Mouse (Mus musculus) induced T-regulatory cell, adult 2 months (primary cell): ENCODE measurements around the gene Fgfr2.
A peak's percentile ranks its signal among the peaks of the same experiment; 100 is the strongest.

Experiments used
- DNase-seq: peaks from one replicate; pipeline ENCODE4 v3.0.0-alpha.2; 2012; ENCODE audit warnings: low read depth

Gene Fgfr2

GRCm38 (mm10) chr7:130834958-130835861 lies 2287.9 kb downstream of the Fgfr2 start:
- no peak for DNase-seq

- peak; percentile 93 for DNase-seq
Observed at GRCm38 (mm10) chr7:130834299-130834698, 2288.9 kb downstream of the Fgfr2 start.

- DNase-seq = no peak
Observed at GRCm38 (mm10) chr7:130831586-130831985, 2291.6 kb downstream of the Fgfr2 start.

- peak; percentile 61 for DNase-seq
Observed at GRCm38 (mm10) chr7:130828475-130828874, 2294.7 kb downstream of the Fgfr2 start.

GRCm38 (mm10) chr7:130827844-130828403 lies 2295.2 kb downstream of the Fgfr2 start:
- peak; percentile 77 for DNase-seq

DNA sequence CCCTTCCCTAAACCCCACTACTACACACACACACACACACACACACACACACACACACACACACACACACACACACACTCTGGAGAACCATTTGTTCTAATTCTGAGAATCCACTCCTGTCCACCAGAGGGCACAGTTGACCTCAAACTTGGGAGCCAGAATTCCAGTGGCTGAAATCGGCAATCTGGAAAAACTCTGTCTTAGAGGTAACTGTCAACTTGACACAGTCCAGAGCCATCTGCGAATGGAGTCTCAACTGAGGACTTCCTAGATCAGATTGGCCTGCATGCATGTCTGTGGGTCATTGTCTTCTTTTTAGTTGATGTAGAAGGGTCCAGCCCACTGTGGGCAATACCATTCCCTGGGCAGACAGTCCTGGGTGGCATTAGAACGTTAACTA lies 2295.7 kb downstream of the Fgfr2 start:
- DNase-seq = no peak

DNA sequence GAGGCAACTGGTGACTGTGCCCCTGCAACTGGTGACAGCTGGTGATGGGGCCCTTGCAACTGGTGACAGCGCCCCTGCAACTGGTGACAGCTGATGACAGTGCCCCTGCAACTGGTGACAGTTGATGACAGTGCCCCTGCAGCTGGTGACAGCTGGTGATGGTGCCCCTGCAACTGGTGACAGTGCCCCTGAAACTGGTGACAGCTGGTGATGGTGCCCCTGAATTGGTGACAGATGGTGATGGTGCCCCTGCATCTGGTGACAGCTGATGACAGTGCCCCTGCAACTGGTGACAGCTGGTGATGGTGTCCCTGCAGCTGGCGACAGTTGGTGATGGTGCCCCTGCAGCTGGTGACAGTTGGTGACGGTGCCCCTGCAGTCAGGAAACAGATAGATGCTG lies 2296.8 kb downstream of the Fgfr2 start:
- no peak for DNase-seq

DNA sequence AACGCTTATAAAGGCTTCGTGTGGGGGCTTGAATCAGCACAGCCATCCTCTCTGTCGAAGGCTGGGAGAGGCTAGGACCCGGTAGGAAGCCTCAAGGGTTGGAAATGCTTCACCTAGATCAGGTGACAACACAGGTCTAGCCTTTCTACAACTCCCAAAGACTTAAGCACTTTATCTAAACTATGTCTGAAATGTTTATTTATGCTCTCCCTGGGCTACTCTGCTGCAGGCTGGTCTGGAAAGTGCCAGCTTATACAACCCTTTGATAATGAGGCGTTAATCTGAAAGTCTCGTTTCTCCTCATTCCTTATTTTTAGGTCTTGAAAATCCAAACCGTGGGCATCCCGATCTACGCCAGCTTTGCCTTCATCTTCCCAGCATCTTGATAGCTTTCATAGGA lies 2299.2 kb downstream of the Fgfr2 start:
- DNase-seq = no peak

DNA sequence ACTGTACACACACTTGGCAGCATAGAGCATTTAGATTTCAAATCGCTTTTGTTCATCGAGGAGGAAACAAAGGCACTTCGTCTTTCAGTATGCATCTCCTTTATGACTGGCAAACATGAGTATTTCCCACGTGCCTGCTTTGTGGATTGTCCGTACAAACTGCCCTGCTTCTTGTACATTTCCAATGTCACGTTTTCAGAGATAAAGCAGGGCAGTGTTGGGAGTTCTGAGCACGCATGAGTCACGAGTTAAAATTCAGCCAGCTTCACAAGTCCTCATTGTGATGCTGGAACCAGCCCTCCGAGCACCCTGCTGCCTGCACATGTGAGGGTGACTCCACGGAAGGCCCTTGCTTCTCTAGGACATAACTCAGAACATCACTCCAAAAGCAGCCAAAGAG lies 2303.5 kb downstream of the Fgfr2 start:
- no peak for DNase-seq

GRCm38 (mm10) chr7:130818813-130819212 lies 2304.3 kb downstream of the Fgfr2 start:
- peak; percentile 55 for DNase-seq

DNA sequence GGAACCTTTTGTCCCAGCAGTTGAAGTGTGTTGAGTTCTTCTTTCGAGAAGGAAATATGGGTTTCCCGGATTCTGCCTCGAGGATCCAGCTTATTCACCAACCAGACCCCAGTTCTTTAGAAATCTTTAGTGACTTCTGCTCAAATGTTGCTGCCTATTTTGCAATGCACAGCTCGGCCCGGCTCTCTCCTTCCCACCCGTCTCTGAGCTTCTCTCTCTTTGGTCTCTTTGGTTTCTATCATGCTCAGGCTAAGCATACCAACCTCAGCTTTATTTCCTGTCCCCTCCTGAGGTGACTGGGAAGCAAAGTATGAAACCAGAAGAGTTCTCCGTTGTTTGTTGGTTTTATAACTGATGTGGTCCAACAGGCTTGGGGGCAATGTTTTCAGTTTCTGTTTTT lies 2306.9 kb downstream of the Fgfr2 start:
- DNase-seq = peak; percentile 27

- DNase-seq = no peak
Observed at GRCm38 (mm10) chr7:130815601-130816000, 2307.5 kb downstream of the Fgfr2 start.

GRCm38 (mm10) chr7:130812407-130812806 lies 2310.7 kb downstream of the Fgfr2 start:
- DNase-seq = peak; percentile 57

GRCm38 (mm10) chr7:130810238-130810637 lies 2312.9 kb downstream of the Fgfr2 start:
- no peak for DNase-seq

DNA sequence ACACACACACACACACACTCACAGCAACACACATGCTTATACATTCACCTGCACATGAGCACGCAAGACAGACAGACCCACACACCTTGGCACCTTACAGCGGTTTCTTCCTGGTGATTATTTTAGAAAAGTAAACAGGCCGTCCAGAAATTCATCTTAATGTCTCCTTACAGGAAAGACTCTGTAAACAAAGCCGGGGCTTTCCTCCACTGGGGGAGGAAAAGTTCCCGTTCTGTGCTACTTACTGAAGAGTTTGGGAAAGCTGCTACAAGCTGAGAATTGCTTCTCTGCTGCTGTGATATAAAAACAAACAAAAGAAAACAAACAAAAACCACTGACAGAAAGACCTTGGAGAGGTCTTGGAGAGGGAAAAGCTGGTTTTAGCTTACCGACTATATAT lies 2314.5 kb downstream of the Fgfr2 start:
- DNase-seq = no peak

GRCm38 (mm10) chr7:130807749-130808148 lies 2315.4 kb downstream of the Fgfr2 start:
- DNase-seq = no peak

DNA sequence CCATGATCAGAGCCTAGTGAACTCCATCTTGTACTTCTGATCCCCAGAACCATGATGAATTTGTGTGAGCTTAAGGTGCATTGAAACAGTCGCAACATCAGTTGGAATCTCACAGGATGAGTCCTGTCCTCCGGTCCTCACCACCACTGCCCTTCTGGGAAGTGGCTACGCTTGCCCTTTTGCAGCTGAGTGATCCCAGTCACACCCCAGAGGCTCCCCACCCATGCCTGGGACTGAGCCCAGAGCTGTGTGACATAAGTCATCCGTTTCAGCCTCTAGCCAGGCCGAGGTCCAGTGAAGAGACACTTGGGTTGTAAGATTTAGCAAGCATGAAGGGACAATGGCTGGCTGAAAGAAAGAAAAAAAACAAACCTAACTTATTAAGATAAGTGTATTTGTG lies 2318.2 kb downstream of the Fgfr2 start:
- no peak for DNase-seq

- DNase-seq = no peak
Observed at GRCm38 (mm10) chr7:130803251-130803825, 2319.8 kb downstream of the Fgfr2 start.

GRCm38 (mm10) chr7:130801811-130802210 lies 2321.3 kb downstream of the Fgfr2 start:
- peak; percentile 59 for DNase-seq

DNA sequence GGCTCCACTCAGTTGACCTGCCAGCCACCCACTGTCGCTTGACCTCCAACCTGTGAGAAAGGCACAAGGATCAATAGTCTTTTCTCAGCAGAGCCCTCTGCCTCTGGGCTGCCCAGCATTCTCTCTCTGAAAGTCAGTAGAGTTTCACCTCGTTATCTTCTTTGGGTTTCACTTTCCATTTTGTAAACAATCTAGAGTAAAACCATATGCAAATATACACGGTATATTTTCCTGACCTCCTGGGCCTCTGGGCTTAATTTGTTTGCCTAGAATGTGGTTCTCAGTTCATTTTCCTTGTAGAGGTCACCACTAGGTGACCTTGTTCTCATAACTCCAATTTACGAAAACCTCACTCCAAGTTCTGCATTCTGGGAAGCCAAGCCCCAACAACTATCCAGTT lies 2322.5 kb downstream of the Fgfr2 start:
- DNase-seq = peak; percentile 64

DNA sequence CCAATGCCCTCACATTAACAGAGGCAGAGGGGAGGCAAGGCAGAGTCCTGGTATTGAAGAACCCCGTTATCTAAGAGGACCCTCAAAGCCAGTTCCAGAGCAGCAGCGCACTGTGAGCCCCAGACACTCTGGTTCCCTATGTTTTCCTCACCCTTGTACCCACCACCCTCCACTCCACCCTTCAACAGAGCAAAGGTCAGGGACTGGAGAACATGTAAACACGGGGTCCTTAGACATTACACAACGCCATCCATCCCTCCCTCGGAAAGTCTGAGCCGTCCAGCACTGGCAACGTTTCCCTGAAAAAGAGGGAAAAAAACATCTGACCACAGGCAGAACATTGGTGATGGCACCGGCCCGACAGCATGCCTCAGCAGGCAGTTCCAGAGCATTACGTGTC lies 2323.7 kb downstream of the Fgfr2 start:
- no peak for DNase-seq

DNA sequence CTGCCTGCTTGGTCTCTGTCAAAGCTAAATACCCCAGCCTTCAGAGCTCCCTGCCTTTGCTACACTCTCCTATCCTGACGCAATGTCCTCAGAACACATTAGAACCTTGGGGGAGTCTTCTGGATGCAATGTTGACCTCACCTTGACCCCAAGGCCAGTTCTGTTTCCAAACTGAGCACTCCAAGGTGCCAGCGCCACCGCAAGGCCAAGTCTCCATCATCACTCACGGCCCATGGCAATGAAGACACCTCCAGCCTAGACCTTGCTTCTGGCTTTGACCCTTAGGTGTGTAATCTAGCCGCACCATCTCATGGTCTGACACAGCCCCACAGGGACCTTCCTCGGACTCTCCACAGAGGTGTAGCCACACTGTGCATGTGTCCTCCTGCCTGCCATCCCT lies 2325.6 kb downstream of the Fgfr2 start:
- no peak for DNase-seq

- DNase-seq = peak; percentile 63
Observed at GRCm38 (mm10) chr7:130796786-130797185, 2326.4 kb downstream of the Fgfr2 start.
